8 mouse cellular contexts compared by ENCODE assay signal in genomic region chr5:134232568-134232967, GRCm38 (mm10). TPM values are rescaled to one million over a fixed set of nuclear protein-coding genes. Genes with fewer than 3 reads are reported as not detected.
DNase-seq lines count a peak whose midpoint lies in the region; ATAC-seq lines count a peak whose summit lies in the region.

No protein-coding gene starts in this region.

- WGBS in kidney, embryonic 14.5 days: 20% methylated on average over 7 of the region's 7 CpGs

- H3K9me3 ChIP-seq in kidney, embryonic 14.5 days (ENCODE audit: control insufficient read depth, low read length): no peaks in the 10 kb centered on the region

- peak; percentile 55 to 75 for DNase-seq in adrenal gland, adult (ENCODE audit: inconsistent age in 2 of 2, low spot score in 1 of 2)
- DNase-seq in adrenal gland, postnatal 25 days: no peak
- peak; percentile 56 for DNase-seq in lung, postnatal 10 days
- DNase-seq in thymus, postnatal 25 days: peak; percentile 47
- DNase-seq in layer of hippocampus, adult 9-10 months (ENCODE audit: low spot score): no peak
- no peak for DNase-seq in left cerebral cortex, postnatal 36 days (ENCODE audit: low spot score in 2 of 2)

- 0 out of 2 replicates have a peak, but pooled peaks cover 14% of the 10 kb centered on the region for H3K4me1 ChIP-seq in kidney, embryonic 14.5 days (ENCODE audit: control insufficient read depth, insufficient read depth, low read length)

- no peak overlapping the region for H3K9ac ChIP-seq in kidney, embryonic 14.5 days (ENCODE audit: low read depth, low read length)

- H3K27me3 ChIP-seq in kidney, embryonic 14.5 days (ENCODE audit: control insufficient read depth, insufficient read depth, low read length): no peaks in the 10 kb centered on the region

- H3K4me3 ChIP-seq in kidney, embryonic 14.5 days (ENCODE audit: low read length): no peak overlapping the region

- peak; percentile 50 for ATAC-seq in common myeloid progenitor, adult 5-6 weeks (replicated peaks; ENCODE audit: low read depth, poor library complexity, severe bottlenecking)
- no peak for ATAC-seq in kidney, embryonic 14.5 days (ENCODE audit: low FRiP score, low TSS enrichment)

- 0 out of 2 replicates have a peak overlapping the region, but pooled peaks have one; percentile 37 for H3K27ac ChIP-seq in kidney, embryonic 14.5 days (ENCODE audit: low read depth, low read length)

- peaks cover 18% of the 10 kb centered on the region for H3K36me3 ChIP-seq in kidney, embryonic 14.5 days (ENCODE audit: control insufficient read depth, insufficient read depth, low read length)

- H3K4me2 ChIP-seq in kidney, embryonic 14.5 days (replicated peaks; ENCODE audit: low read depth, low read length): no peak overlapping the region

- intact Hi-C loops in left cerebral cortex, postnatal 36 days (cut with DNase I): no loop called here

RNA-seq across cellular contexts. Expression of gene Ncf1, which starts 3.1 kb away (rescaled TPM):
- 3.9 TPM in 2 replicates for total RNA-seq in adrenal gland, postnatal 25 days (2021)
- total RNA-seq in common myeloid progenitor, adult 5-6 weeks (2017): 52.0 and 54.0 TPM in 2 replicates
- 2.6 and 2.9 TPM in 2 replicates for polyA plus RNA-seq in kidney, embryonic 14.5 days (2014; fragmentation: Nextera tagmentation; extraction: Ambion mirVana)
- total RNA-seq in left cerebral cortex, postnatal 36 days (2021): 1 to 10 TPM; 6.5 to 7.2 TPM

RNA-seq across cellular contexts. Expression of gene Gtf2ird2, which starts 48.7 kb away (rescaled TPM):
- 10.4 and 13.7 TPM in 2 replicates for total RNA-seq in adrenal gland, postnatal 25 days (2021)
- total RNA-seq in common myeloid progenitor, adult 5-6 weeks (2017): 5.4 and 7.4 TPM in 2 replicates
- polyA plus RNA-seq in kidney, embryonic 14.5 days (2014; fragmentation: Nextera tagmentation; extraction: Ambion mirVana): 5.8 and 9.2 TPM in 2 replicates
- total RNA-seq in left cerebral cortex, postnatal 36 days (2021): 10 to 100 TPM; 14.5 to 18.6 TPM

RNA-seq across cellular contexts. Expression of gene Rcc1l, which starts 56.0 kb away (rescaled TPM):
- 25.4 and 29.6 TPM in 2 replicates for total RNA-seq in adrenal gland, postnatal 25 days (2021)
- total RNA-seq in common myeloid progenitor, adult 5-6 weeks (2017): 10.0 and 14.2 TPM in 2 replicates
- polyA plus RNA-seq in kidney, embryonic 14.5 days (2014; fragmentation: Nextera tagmentation; extraction: Ambion mirVana): 28.9 and 35.2 TPM in 2 replicates
- 10 to 100 TPM; 15.2 to 16.5 TPM for total RNA-seq in left cerebral cortex, postnatal 36 days (2021)

Comparison
In these comparisons a context has a peak if more than half of its experiments do, and no peak if none do; other contexts are left out.
1. DNase-seq: peak in adrenal gland, adult (2 of 2), lung, postnatal 10 days (single experiment) and thymus, postnatal 25 days (single experiment); none in adrenal gland, postnatal 25 days (single experiment), layer of hippocampus, adult 9-10 months (single experiment) and left cerebral cortex, postnatal 36 days (0 of 2).